Mouse (Mus musculus): Measurements from ENCODE around the gene Hspbap1.

DNA sequence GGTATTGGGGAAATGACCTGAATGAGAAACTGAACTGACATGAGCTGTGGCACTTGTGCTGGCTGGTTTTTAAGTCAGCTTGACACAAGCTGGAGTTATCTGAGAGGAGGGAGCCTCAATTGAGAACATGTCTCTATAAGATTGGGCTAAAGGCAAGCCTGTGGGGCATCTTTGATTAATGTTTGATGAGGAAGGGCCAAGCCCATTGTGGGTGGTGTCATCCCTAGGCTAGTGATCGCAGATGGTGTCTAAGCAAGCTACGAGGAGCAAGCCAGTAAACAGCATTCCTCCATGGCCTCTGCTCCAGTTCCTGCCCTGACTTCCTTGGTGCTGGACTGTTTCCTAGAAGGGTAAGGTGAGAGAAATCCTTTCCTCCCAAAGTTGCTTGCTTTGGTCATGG is 38.7 kb downstream of the Hspbap1 start:
- TF ChIP-seq POLR2A (IDR thresholded peaks at IDR 0.05; ENCODE audit: insufficient read depth, low read depth, low read length) (no peak), CTCF (IDR thresholded peaks at IDR 0.05; ENCODE audit: insufficient read depth, low read depth, low read length) (no peak)

Data from olfactory bulb, adult 2 months (tissue).